Mouse (Mus musculus) right cerebral cortex, adult 18-20 months (tissue): ENCODE data around the gene 4931406C07Rik.
"Not testable (repeated sequence)": the region's sequence is repeated elsewhere in the genome, so short reads cannot be mapped to it uniquely, and the experiment has no call there.

Experiments
- DNase-seq: peaks from one replicate; pipeline ENCODE4 v3.0.0; 2022; ENCODE audit warnings: mixed read lengths

The 4931406C07Rik gene

GRCm38 (mm10) chr9:15306398-15307119 is at the start of gene 4931406C07Rik:
Gene 4931406C07Rik (minus strand): TSS chr9:15306448.
- no peak for DNase-seq

GRCm38 (mm10) chr9:15349925-15350324 is 43.7 kb upstream of the 4931406C07Rik start:
- DNase-seq, result no peak

GRCm38 (mm10) chr9:15337776-15338175 is 31.5 kb upstream of the 4931406C07Rik start:
- no peak for DNase-seq

GRCm38 (mm10) chr9:15318170-15318742 is 12.0 kb upstream of the 4931406C07Rik start:
- DNase-seq, result no peak

- no peak for DNase-seq
Observed at GRCm38 (mm10) chr9:15317223-15318169, 11.2 kb upstream of the 4931406C07Rik start.

DNA sequence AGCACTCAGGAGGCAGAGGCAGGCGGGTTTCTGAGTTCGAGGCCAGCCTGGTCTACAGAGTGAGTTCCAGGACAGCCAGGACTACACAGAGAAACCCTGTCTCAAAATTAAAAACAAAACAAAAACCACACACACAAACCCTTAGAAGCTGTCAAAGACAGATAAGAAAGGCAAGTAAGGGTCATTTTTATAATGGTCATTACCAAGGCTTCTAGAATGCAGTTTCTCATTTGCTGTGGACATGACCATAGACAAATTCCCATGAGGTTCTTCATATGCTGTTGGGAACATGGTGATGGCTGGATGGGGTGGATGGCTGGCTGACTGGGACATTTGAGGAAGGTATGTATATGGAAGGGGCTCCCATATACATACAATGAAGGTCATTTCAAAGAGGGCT is 10.0 kb upstream of the 4931406C07Rik start:
- not testable (repeated sequence) for DNase-seq

DNA sequence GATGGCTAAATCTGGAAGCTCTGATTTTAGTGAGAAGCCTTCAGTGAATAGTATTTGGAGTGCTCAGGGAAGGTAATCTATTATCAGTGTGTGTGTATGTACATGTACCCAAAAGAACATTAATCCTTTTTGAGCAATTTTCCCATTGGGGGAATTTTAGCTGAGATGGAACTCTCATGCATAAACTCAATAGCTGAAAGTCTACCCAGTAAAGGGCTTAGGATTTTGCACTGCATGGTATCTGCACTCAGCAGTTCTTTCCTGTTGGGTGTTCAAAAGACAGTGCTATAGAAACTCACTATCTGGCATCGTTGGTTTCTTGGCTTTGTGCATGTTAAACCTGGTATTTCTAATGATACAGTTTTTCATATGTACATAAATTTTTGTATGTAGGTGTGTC is 8.4 kb upstream of the 4931406C07Rik start:
- DNase-seq, result no peak

- DNase-seq, result no peak
Observed at GRCm38 (mm10) chr9:15313633-15314032, 7.4 kb upstream of the 4931406C07Rik start.

GRCm38 (mm10) chr9:15312054-15312735 is 5.9 kb upstream of the 4931406C07Rik start:
- DNase-seq, result no peak

- DNase-seq, result no peak
Observed at GRCm38 (mm10) chr9:15310179-15310578, 3.9 kb upstream of the 4931406C07Rik start.

- DNase-seq, result no peak
Observed at GRCm38 (mm10) chr9:15309425-15309824, 3.2 kb upstream of the 4931406C07Rik start.

- no peak for DNase-seq
Observed at GRCm38 (mm10) chr9:15308254-15308653, 2.0 kb upstream of the 4931406C07Rik start.

- no peak for DNase-seq
Observed at GRCm38 (mm10) chr9:15307257-15307656, 1.0 kb upstream of the 4931406C07Rik start.

DNA sequence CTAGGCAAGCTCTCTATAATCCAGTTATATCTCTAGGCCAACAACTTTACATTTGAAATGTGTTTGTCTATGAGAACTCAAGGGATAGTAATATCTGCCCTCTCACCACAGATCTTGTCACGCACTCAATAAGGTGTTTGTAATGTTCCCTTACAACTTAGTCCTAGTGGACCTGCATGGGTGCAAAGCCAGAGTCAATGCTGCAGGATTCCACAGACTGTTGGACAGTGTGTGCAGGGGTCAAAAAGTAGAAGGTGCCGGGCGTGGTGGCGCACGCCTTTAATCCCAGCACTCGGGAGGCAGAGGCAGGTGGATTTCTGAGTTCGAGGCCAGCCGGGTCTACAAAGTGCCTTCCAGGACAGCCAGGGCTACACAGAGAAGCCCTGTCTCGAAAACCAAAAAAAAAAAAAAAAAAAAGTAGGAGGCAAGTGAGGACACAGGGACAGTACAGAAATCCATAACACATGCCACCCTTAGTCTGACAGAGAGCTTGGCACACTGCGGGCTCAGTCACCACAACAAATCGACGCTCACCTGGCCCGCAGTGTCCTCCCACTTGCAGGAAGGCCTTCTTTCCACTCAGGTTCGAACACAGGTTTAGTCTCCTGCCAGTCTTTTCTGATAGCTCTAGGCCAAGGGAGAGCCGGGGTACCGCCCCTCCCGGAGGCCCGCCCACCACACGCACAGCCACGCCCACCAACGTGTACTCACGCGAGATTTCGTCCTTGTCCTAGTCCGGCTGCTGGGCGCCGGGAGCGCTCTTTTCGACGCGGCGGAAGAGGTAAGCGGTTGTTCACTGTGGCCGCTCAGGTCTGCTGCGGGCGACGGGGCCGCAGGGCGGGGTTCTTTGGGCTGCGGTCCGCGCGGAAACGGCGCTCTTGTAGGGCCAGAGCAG is 498 bp downstream of the 4931406C07Rik start, which contains the start of gene Taf1d:
TSS of gene Taf1d (plus strand) at position 712 of the 895 bp plus-strand sequence.
- DNase-seq, result peak; percentile 96

GRCm38 (mm10) chr9:15302881-15303280 is 3.4 kb downstream of the 4931406C07Rik start:
- DNase-seq, result no peak

DNA sequence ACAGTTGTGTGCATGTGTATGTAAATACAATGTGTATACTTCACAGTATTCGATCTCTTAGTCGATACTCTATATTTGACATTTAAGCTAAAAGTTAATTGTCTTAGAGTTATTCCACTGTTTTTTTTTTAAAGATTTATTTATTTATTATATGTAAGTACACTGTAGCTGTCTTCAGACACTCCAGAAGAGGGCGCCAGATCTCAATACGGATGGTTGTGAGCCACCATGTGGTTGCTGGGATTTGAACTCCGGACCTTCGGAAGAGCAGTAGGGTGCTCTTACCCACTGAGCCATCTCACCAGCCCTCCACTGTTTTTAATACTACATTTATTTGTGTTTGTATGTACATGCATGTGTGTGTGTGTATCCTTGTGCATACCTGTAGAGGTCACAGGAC is 4.2 kb downstream of the 4931406C07Rik start:
- not testable (repeated sequence) for DNase-seq

DNA sequence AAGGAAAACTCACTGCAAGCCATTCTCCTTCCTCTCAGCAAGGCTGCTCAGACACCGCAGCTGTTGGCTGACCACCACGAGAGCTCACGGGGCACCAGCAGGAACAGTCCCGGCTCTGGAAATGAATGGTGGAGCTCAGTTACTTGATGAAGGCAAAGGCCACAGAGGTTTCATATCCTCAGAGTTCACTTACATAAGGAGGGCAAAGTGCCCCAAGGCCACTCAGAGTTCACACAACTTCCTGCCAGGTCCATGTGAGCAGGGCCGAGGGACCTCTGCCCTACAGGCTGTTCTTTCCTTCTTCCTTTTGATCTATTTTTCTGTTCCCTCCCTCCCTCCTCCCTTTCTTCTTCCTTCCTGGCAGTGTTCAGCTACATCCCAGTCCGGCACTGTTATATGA is 4.8 kb downstream of the 4931406C07Rik start:
- no peak for DNase-seq

DNA sequence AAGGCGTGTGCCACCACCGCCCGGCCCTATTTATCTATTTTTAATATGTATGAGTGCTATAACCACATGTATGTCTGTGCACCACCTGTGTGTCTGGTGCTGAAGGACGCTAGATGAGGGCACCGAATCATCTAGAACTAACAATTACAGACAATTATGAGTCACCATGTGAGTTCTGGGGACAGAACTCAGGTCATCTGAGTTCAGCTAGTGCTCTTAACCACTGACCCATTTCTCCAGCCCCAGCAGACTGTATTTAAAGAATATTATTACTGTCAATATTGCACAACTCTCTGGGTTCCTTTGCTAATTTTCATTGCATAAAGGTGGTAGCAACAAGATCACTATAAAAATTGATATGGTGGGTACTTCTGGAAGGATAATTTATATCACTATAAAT is 6.2 kb downstream of the 4931406C07Rik start:
- no peak for DNase-seq

- DNase-seq, result no peak
Observed at GRCm38 (mm10) chr9:15298451-15298850, 7.8 kb downstream of the 4931406C07Rik start.

- DNase-seq, result no peak
Observed at GRCm38 (mm10) chr9:15297112-15297511, 9.1 kb downstream of the 4931406C07Rik start.

- DNase-seq, result no peak
Observed at GRCm38 (mm10) chr9:15289251-15289650, 17.0 kb downstream of the 4931406C07Rik start.

DNA sequence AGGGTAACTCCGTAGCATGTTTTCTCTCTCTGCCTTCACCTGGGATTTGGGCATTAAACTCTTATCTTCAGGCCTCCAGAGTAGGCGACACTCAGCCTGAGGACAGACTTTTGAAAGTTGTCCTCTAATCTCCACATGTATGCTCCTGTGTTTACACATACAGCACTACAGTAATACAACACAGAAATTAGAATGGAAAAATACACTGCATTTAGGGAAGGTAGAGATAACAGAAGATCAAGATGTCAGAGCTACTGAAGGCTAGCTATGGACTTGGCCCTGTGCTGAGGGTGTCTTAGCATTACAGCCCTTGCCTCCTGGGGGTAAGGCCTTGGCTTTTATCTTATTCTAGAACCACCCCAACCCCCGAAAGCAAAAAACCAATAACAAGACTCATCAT is 17.8 kb downstream of the 4931406C07Rik start:
- DNase-seq, result no peak
